Mouse (Mus musculus) liver, embryonic 14 days (tissue): ENCODE results near the gene Slc37a1. TPM values are rescaled to one million over a fixed set of nuclear protein-coding genes. Genes with fewer than 3 reads are reported as not detected.

ENCODE experiments used
- polyA plus RNA-seq: library from polyadenylated mRNA; depleted of rRNA; stranded (reverse); fragments of >200 nt; gene quantifications from 2 replicates; pipeline ENCODE4 v1.2.3, GENCODE M21; 2012; rRNA removed

Gene Slc37a1
- polyA plus RNA-seq, result 2.0 and 2.1 TPM in 2 replicates

GRCm38 (mm10) chr17:31286492-31286891 is at the start of gene Slc37a1:
Gene Slc37a1 (plus strand): TSS chr17:31286792.

GRCm38 (mm10) chr17:31276922-31277918 is 9.4 kb upstream of the Slc37a1 start, which contains the start of gene Rsph1:
Gene Rsph1 (minus strand): TSS chr17:31277383.

GRCm38 (mm10) chr17:31385671-31386665 is 99.4 kb downstream of the Slc37a1 start, which contains the start of gene Pde9a:
Gene Pde9a (plus strand): TSS chr17:31386210.

Other genes with a start within 250 kb of the Slc37a1 start
- gene Abcg1, start 229.1 kb upstream of the Slc37a1 start, polyA plus RNA-seq, result 1.5 and 2.1 TPM in 2 replicates
- gene Tff3, start 157.1 kb upstream of the Slc37a1 start, polyA plus RNA-seq, result 6.9 and 8.1 TPM in 2 replicates
- gene Tff2, start 142.5 kb upstream of the Slc37a1 start, polyA plus RNA-seq, result not detected in 2 replicates
- not detected in 2 replicates for gene Tff1, start 121.5 kb upstream of the Slc37a1 start, polyA plus RNA-seq
- gene Tmprss3, start 87.8 kb upstream of the Slc37a1 start, polyA plus RNA-seq, result 0.27 and 0.45 TPM in 2 replicates
- gene Ubash3a, start 78.9 kb upstream of the Slc37a1 start, polyA plus RNA-seq, result 7.8 and 9.4 TPM in 2 replicates
- 0.06 and 0.15 TPM in 2 replicates for gene Rsph1, start 9.4 kb upstream of the Slc37a1 start, polyA plus RNA-seq
- 3.3 and 3.8 TPM in 2 replicates for gene Pde9a, start 99.4 kb downstream of the Slc37a1 start, polyA plus RNA-seq
- 13.7 and 15.6 TPM in 2 replicates for gene Wdr4, start 233.2 kb downstream of the Slc37a1 start, polyA plus RNA-seq
- 63.1 and 68.5 TPM in 2 replicates for gene Ndufv3, start 233.3 kb downstream of the Slc37a1 start, polyA plus RNA-seq